Mouse (Mus musculus) E14TG2a.4 (cell line): Measurements from ENCODE around the gene Ccdc117.

Experiments used
- CTCF ChIP-seq: conservative IDR thresholded peaks from 2 replicates; pipeline ENCODE4 v1.5.1; 2014; ENCODE audit warnings: low read length
- POU5F1 ChIP-seq: IDR thresholded peaks from 2 replicates; pipeline ENCODE4 v1.6.1; 2014; ENCODE audit warnings: low read length, borderline replicate concordance

DNA sequence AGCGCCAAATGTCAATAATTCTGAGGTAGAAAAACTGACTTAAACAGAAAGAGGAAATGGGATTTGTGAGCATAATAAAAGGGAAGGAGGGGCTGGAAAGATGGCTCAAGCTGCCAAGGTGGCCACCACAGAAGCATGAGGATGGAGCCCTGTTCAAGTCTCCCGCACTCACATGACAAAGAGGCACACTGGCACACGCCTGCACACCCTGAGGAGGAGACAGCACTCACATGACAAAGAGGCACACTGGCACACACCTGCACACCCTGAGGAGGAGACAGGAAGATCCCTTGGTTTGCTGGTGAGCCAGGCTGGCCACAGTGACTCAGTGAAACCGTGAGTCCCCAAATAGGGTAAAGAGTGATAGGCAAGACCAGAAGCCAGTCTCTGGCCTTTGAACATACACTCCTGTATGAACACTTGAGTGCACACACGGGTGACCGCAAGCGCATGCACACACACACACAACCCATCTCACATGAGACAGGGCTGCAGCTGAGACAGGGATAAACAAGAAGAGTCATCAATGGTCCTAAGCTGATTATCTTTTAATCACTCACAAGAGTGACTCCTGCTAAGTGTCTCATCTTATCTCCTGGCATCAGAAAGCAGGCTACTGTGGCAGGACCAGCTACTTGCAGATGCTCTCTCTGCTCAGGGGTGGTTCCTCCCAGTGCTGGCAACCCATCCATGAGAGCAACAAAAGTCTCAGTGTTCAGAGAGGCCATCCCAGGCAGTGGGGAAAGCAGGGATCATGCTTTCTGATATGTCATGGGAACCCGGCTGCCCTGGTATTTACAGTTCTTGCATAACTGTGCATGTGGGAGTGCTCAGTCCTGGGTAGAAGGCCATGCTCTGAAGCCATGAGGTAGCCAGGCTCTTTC lies 32.5 kb downstream of the Ccdc117 start:
- TF ChIP-seq CTCF, result no peak
- TF ChIP-seq POU5F1, result no peak
